Mouse (Mus musculus): ENCODE measurements at regions not wholly inside any gene's neighbourhood (a gene's known extent, or its start where the extent isn't known, plus 50 kb on each side); places are given as distances from the start of the nearest gene placed in this dataset.

DNA sequence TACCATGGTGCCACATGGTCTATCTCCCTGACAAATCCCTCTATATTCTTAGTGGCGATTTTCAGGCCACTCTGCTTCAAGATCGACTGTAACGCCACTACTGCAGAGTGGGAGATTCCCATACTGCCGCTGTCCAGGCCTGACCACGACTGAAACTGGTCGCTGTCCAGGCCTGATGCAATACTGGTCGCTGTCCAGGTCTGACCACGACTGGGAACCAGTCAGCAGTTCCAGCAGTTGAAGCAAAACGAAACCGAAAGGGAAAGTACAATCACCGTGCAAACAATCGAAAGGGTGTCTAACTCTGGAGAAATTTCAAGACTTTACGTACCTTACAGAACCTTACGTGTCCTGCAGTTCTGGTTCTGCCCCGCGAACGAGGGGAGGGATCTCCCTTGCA, 271.5 kb downstream of the Casp12 start:
- no peak for TF ChIP-seq CTCF (IDR thresholded peaks at IDR 0.05; ENCODE audit: extremely low read depth, insufficient read length, insufficient replicate concordance, low read depth, low read length)
- no peak for TF ChIP-seq POLR2A (IDR thresholded peaks at IDR 0.05; ENCODE audit: low read depth, low read length)
